Mouse (Mus musculus) embryo, embryonic 11 days (tissue): ENCODE measurements at regions not wholly inside any gene's neighbourhood (a gene's known extent, or its start where the extent isn't known, plus 50 kb on each side); places are given as distances from the start of the nearest gene placed in this dataset.
"Not testable (repeated sequence)": the region's sequence is repeated elsewhere in the genome, so short reads cannot be mapped to it uniquely, and the experiment has no call there.

Source experiments
- DNase-seq: peaks from one replicate; pipeline ENCODE4 v3.0.0-alpha.2; 2015

- no peak for DNase-seq
Measured at GRCm38 (mm10) chr9:115805224-115805623, 104.0 kb upstream of the Gadl1 start.

GRCm38 (mm10) chr9:115806018-115806702, 103.1 kb upstream of the Gadl1 start:
- peak; percentile 27 for DNase-seq

GRCm38 (mm10) chr9:115840186-115840585, 69.1 kb upstream of the Gadl1 start:
- no peak for DNase-seq

- DNase-seq: no peak
Measured at GRCm38 (mm10) chr9:115840791-115841190, 68.5 kb upstream of the Gadl1 start.

- no peak for DNase-seq
Measured at GRCm38 (mm10) chr9:115841684-115842083, 67.6 kb upstream of the Gadl1 start.

- no peak for DNase-seq
Measured at GRCm38 (mm10) chr9:115844340-115844739, 64.9 kb upstream of the Gadl1 start.

- no peak for DNase-seq
Measured at GRCm38 (mm10) chr9:115845091-115845490, 64.2 kb upstream of the Gadl1 start.

- peak; percentile 71 for DNase-seq
Measured at GRCm38 (mm10) chr9:115847289-115848074, 61.8 kb upstream of the Gadl1 start.

GRCm38 (mm10) chr9:115853210-115853842, 55.9 kb upstream of the Gadl1 start:
- DNase-seq: not testable (repeated sequence)

- no peak for DNase-seq
Measured at GRCm38 (mm10) chr9:115857301-115857700, 52.0 kb upstream of the Gadl1 start.

GRCm38 (mm10) chr9:115858848-115859247, 50.4 kb upstream of the Gadl1 start:
- no peak for DNase-seq
